Mouse (Mus musculus): ENCODE data around the gene Slc51a. TPM values are rescaled to one million over a fixed set of nuclear protein-coding genes. Genes with fewer than 3 reads are reported as not detected.

Gene Slc51a
- polyA plus RNA-seq, 1 experiment from 2014 or later = 0.40 TPM

DNA sequence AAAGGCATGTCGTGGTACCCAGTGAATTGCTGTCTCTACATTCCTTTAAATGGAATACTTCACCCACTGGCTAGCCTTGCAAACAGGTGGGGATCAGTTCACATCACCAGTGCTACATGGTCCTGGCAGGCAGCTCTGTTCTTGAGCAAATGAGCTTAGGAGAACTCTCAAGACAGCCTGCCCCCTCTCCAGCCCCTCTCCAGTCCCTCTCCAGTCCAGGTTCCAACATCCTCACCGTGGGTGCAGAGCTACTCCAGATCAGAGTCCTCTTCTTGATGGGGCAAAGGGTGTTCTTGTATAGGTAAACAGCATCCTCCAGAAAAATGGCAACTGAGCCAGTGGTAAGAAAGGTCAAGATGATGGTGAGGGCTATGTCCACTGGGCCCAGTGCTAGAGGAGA lies 8.3 kb downstream of the Slc51a start:
- no peak overlapping the region for H3K4me2 ChIP-seq
- no peak overlapping the region for H3K27ac ChIP-seq
- no peaks in the 10 kb centered on the region for H3K27me3 ChIP-seq
- no peak overlapping the region for H3K4me3 ChIP-seq (replicated peaks)
- ATAC-seq (ENCODE audit: low FRiP score) = no peak
- no peak overlapping the region for H3K9ac ChIP-seq
- H3K36me3 ChIP-seq (replicated peaks) = no peaks in the 10 kb centered on the region
- WGBS = 84% methylated on average over 2 of the region's 2 CpGs
- peaks cover 5% of the 10 kb centered on the region; the same call in 1 of the 2 replicates for H3K4me1 ChIP-seq
- no peaks in the 10 kb centered on the region for H3K9me3 ChIP-seq

- H3K27me3 ChIP-seq = no peaks in the 10 kb centered on the region
- ATAC-seq (ENCODE audit: low FRiP score) = no peak
- peaks cover 11% of the 10 kb centered on the region; the same call in 1 of the 2 replicates for H3K36me3 ChIP-seq (replicated peaks)
- H3K27ac ChIP-seq = no peak overlapping the region
- H3K4me3 ChIP-seq (replicated peaks) = no peak overlapping the region
- no peak overlapping the region for H3K9ac ChIP-seq
- 93% methylated on average over 6 of the region's 6 CpGs for WGBS
- no peak overlapping the region for H3K4me2 ChIP-seq
- no peaks in the 10 kb centered on the region for H3K9me3 ChIP-seq
- H3K4me1 ChIP-seq = no peaks in the 10 kb centered on the region
Measured at GRCm38 (mm10) chr16:32477315-32477714, 10.4 kb downstream of the Slc51a start.

DNA sequence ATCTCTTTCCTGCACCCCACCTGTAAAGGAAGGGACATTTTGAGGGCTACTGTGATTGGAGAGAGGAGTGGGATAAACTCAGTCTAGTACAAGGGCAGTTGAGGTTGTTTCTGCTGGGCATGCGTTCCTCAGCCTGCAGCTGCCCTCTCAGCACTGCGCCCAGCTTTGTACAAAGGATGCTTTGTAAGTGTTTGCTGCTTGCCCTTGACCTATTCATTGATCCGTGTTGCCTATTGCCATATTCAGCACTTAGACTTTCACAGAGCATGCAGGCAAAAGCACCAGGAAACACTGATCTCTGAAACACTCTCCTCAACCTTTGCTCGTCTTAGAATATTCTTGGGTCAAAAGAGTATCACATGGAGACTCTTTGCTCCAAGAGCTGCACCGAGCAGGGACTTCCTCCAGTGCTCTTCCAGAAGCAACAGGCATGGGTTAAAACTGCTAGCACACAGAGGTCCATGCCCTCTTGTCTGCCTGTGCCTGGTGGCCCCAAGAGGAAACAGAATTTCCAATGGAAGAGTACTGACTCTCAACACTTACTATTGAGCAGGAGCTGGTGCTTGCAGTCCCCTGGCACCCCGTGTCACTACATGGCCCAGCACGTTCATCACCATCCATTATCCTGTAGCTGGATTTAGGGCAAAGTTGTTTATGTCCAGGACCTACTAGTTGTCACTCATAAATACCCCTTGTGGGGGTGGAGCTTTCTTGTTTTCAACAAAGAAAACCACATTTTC lies 15.2 kb downstream of the Slc51a start:
- peaks cover 38% of the 10 kb centered on the region for H3K36me3 ChIP-seq (replicated peaks)
- no peak for ATAC-seq (ENCODE audit: low FRiP score)
- H3K27me3 ChIP-seq = no peaks in the 10 kb centered on the region
- no peak overlapping the region for H3K9ac ChIP-seq
- H3K4me3 ChIP-seq (replicated peaks) = no peak overlapping the region
- no peak overlapping the region for H3K27ac ChIP-seq
- no peaks in the 10 kb centered on the region for H3K4me1 ChIP-seq
- 69% methylated on average over 7 of the region's 7 CpGs for WGBS
- no peaks in the 10 kb centered on the region for H3K9me3 ChIP-seq
- H3K4me2 ChIP-seq = no peak overlapping the region

- H3K9ac ChIP-seq = no peak overlapping the region
- H3K27me3 ChIP-seq = no peaks in the 10 kb centered on the region
- no peaks in the 10 kb centered on the region for H3K4me1 ChIP-seq
- no peak overlapping the region for H3K4me3 ChIP-seq (replicated peaks)
- H3K27ac ChIP-seq = no peak overlapping the region
- H3K4me2 ChIP-seq = no peak overlapping the region
- peaks cover 50% of the 10 kb centered on the region for H3K36me3 ChIP-seq (replicated peaks)
- ATAC-seq (ENCODE audit: low FRiP score) = no peak
- H3K9me3 ChIP-seq = no peaks in the 10 kb centered on the region
- 83% methylated on average over 5 of the region's 5 CpGs for whole genome bisulfite sequencing
Measured at GRCm38 (mm10) chr16:32469404-32470105, 18.1 kb downstream of the Slc51a start.

GRCm38 (mm10) chr16:32468488-32468887 lies 19.2 kb downstream of the Slc51a start:
- Histone ChIP-seq H3K4me2 (no peak overlapping the region), H3K4me3 (replicated peaks) (no peak overlapping the region), H3K27ac (no peak overlapping the region), H3K9ac (no peak overlapping the region), H3K27me3 (no peaks in the 10 kb centered on the region), H3K36me3 (replicated peaks) (peaks cover 54% of the 10 kb centered on the region), H3K9me3 (no peaks in the 10 kb centered on the region), H3K4me1 (no peaks in the 10 kb centered on the region)
- 83% methylated on average over 3 of the region's 3 CpGs for WGBS
- ATAC-seq (ENCODE audit: low FRiP score) = no peak

DNA sequence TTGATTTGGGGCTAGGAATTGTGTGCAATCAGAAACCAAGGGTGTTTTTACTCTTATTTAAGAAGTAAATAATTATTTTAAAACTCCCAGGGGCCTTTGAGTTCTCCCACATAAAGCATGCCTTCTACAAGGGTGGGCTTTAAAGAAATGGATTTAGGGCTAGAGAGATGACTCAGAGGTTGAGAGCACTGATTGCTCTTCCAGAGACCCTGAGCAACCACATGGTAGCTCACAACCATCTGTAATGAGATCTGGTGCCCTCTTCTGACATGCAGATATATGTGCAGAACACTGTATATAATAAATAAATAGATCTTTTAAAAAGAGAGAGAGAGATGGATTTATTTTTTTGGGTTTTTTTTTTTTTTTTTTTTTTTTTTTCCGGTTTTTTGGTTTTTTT lies 22.8 kb downstream of the Slc51a start:
- Histone ChIP-seq H3K27ac (no peak overlapping the region), H3K9me3 (no peaks in the 10 kb centered on the region), H3K4me1 (no peaks in the 10 kb centered on the region), H3K27me3 (no peaks in the 10 kb centered on the region), H3K4me3 (replicated peaks) (no peak overlapping the region), H3K9ac (no peak overlapping the region), H3K36me3 (replicated peaks) (peaks cover 28% of the 10 kb centered on the region), H3K4me2 (no peak overlapping the region)
- no peak for ATAC-seq (ENCODE audit: low FRiP score)
- 0% methylated on average over 1 of the region's 1 CpGs for WGBS

DNA sequence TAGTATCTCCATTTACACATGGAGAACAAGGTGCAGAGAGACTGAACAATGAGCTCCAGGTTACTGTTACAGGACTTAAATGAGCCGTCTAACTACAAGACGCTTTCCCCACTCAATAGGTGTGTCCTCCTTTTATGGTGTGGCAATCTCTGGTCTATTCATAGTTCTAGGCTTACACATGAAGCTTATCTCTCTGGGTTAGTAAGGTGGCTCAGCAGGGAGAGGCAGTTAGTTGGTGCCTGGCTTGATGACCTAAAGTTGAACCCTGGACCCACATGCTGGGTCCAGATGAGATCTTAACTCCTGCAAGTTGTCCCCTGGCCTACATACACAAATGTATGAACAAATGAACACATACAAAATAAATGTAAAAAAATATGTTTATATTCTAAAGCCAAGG lies 24.3 kb downstream of the Slc51a start:
- H3K9me3 ChIP-seq = no peaks in the 10 kb centered on the region
- no peak overlapping the region for H3K9ac ChIP-seq
- WGBS = 89% methylated on average over 2 of the region's 2 CpGs
- ATAC-seq (ENCODE audit: low FRiP score) = no peak
- no peaks in the 10 kb centered on the region for H3K4me1 ChIP-seq
- H3K36me3 ChIP-seq (replicated peaks) = peaks cover 26% of the 10 kb centered on the region
- no peak overlapping the region for H3K27ac ChIP-seq
- no peaks in the 10 kb centered on the region for H3K27me3 ChIP-seq
- H3K4me3 ChIP-seq (replicated peaks) = no peak overlapping the region
- no peak overlapping the region for H3K4me2 ChIP-seq

DNA sequence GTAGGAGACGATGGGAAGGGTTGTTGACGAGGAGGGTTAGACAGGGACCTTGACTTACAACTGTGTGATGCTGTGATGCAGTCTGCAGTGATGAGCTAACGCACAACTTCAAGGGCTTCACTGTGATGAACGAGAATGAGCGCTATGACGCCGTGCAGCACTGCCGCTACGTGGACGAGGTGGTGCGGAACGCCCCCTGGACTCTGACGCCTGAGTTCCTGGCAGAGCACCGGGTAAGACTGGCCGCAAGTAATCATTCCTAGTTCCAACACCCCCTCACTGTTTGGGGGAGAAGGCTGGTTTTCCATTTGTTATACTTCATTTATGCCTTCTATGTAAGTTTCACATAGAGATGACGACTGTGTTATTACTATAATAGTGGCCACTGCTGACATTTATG lies 24.7 kb downstream of the Slc51a start:
- Histone ChIP-seq H3K9ac (no peak overlapping the region), H3K4me2 (no peak overlapping the region), H3K27me3 (no peaks in the 10 kb centered on the region), H3K36me3 (replicated peaks) (peaks cover 26% of the 10 kb centered on the region), H3K27ac (no peak overlapping the region), H3K9me3 (no peaks in the 10 kb centered on the region), H3K4me1 (no peaks in the 10 kb centered on the region), H3K4me3 (replicated peaks) (no peak overlapping the region)
- WGBS = 95% methylated on average over 16 of the region's 16 CpGs
- ATAC-seq (ENCODE audit: low FRiP score) = no peak

- WGBS = 93% methylated on average over 5 of the region's 5 CpGs
- no peak overlapping the region for H3K4me3 ChIP-seq (replicated peaks)
- ATAC-seq (ENCODE audit: low FRiP score) = no peak
- no peak overlapping the region for H3K27ac ChIP-seq
- no peak overlapping the region for H3K9ac ChIP-seq
- no peaks in the 10 kb centered on the region for H3K27me3 ChIP-seq
- no peaks in the 10 kb centered on the region for H3K9me3 ChIP-seq
- no peaks in the 10 kb centered on the region for H3K4me1 ChIP-seq
- no peak overlapping the region for H3K4me2 ChIP-seq
- H3K36me3 ChIP-seq (replicated peaks) = peaks cover 18% of the 10 kb centered on the region
Measured at GRCm38 (mm10) chr16:32461713-32462112, 26.0 kb downstream of the Slc51a start.

DNA sequence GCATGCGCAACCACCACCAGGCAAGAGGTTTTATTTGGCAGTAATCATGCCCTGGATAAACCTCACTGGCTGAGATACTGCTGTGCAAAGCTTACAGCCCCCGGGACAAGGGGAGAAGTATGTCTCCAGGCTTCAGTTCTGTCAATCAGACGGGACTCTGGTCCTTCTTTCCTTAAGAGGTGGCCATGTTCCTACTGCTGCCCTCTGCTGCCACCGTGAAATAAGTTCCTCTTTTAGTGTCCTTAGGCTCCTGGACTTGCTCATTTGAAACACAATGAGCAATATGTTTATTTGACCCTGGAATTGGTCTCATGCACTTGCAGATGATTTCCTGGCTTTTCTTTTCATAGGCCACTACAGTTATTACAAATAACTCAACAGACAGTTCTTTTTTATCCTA lies 27.2 kb downstream of the Slc51a start:
- H3K4me3 ChIP-seq (replicated peaks) = no peak overlapping the region
- no peaks in the 10 kb centered on the region for H3K4me1 ChIP-seq
- no peak overlapping the region for H3K9ac ChIP-seq
- 64% methylated on average over 4 of the region's 4 CpGs for WGBS
- no peaks in the 10 kb centered on the region for H3K9me3 ChIP-seq
- H3K4me2 ChIP-seq = no peak overlapping the region
- ATAC-seq (ENCODE audit: low FRiP score) = no peak
- no peaks in the 10 kb centered on the region for H3K27me3 ChIP-seq
- no peak overlapping the region for H3K27ac ChIP-seq
- peaks cover 21% of the 10 kb centered on the region for H3K36me3 ChIP-seq (replicated peaks)

GRCm38 (mm10) chr16:32457589-32458386 lies 29.9 kb downstream of the Slc51a start:
- Histone ChIP-seq H3K9me3 (no peaks in the 10 kb centered on the region), H3K9ac (no peak overlapping the region), H3K4me1 (no peaks in the 10 kb centered on the region), H3K4me3 (replicated peaks) (no peak overlapping the region), H3K4me2 (no peak overlapping the region), H3K36me3 (replicated peaks) (peaks cover 18% of the 10 kb centered on the region), H3K27ac (no peak overlapping the region), H3K27me3 (no peaks in the 10 kb centered on the region)
- WGBS = 70% methylated on average over 10 of the region's 10 CpGs
- ATAC-seq (ENCODE audit: low FRiP score) = no peak

GRCm38 (mm10) chr16:32456761-32457160 lies 30.9 kb downstream of the Slc51a start:
- no peak overlapping the region for H3K9ac ChIP-seq
- ATAC-seq (ENCODE audit: low FRiP score) = no peak
- no peak overlapping the region for H3K27ac ChIP-seq
- no peaks in the 10 kb centered on the region for H3K27me3 ChIP-seq
- no peaks in the 10 kb centered on the region for H3K4me1 ChIP-seq
- WGBS = 93% methylated on average over 1 of the region's 1 CpGs
- H3K4me2 ChIP-seq = no peak overlapping the region
- peaks cover 26% of the 10 kb centered on the region for H3K36me3 ChIP-seq (replicated peaks)
- no peaks in the 10 kb centered on the region for H3K9me3 ChIP-seq
- H3K4me3 ChIP-seq (replicated peaks) = no peak overlapping the region
